8 mouse cellular contexts compared by ENCODE assay signal in genomic region chr9:54586199-54587061, GRCm38 (mm10). TPM values are rescaled to one million over a fixed set of nuclear protein-coding genes. Genes with fewer than 3 reads are reported as not detected.
DNase-seq lines count a peak whose midpoint lies in the region; ATAC-seq and TF ChIP-seq lines count a peak whose summit lies in the region.

Gene Idh3a (plus strand): TSS chr9:54586334.

- peak within 1 kb of the TSS; percentile 91 for H3K9ac ChIP-seq in forebrain, postnatal 0 days
- H3K9ac ChIP-seq in lung, embryonic 15.5 days = peak within 1 kb of the TSS; percentile 72

- under 1% methylated on average over 58 of the region's 73 CpGs for WGBS in forebrain, postnatal 0 days
- 0% methylated on average over 63 of the region's 73 CpGs for WGBS in lung, embryonic 15.5 days

- H3K4me3 ChIP-seq in G1E (ENCODE audit: low read depth, low read length) = peak within 1 kb of the TSS; percentile 100
- H3K4me3 ChIP-seq in forebrain, postnatal 0 days (ENCODE audit: low read depth, low read length) = peak within 1 kb of the TSS; percentile 94
- peak within 1 kb of the TSS; percentile 69 for H3K4me3 ChIP-seq in lung, embryonic 15.5 days

- peak within 1 kb of the TSS; percentile 97 for H3K4me2 ChIP-seq in forebrain, postnatal 0 days (ENCODE audit: low read depth)
- H3K4me2 ChIP-seq in lung, embryonic 15.5 days = peak within 1 kb of the TSS; percentile 91

- H3K27ac ChIP-seq in forebrain, postnatal 0 days (ENCODE audit: low read depth, low read length) = peak within 1 kb of the TSS; percentile 73
- H3K27ac ChIP-seq in lung, embryonic 15.5 days = no peak within 1 kb of the TSS

- no peaks in the 10 kb centered on the region for H3K27me3 ChIP-seq in G1E (ENCODE audit: insufficient read depth, low read length)
- no peaks in the 10 kb centered on the region for H3K27me3 ChIP-seq in forebrain, postnatal 0 days (ENCODE audit: insufficient read depth, low read length)
- no peaks in the 10 kb centered on the region for H3K27me3 ChIP-seq in lung, embryonic 15.5 days

- H3K4me1 ChIP-seq in G1E (ENCODE audit: insufficient read depth, low read depth, low read length) = peaks cover 37% of the 10 kb centered on the region
- H3K4me1 ChIP-seq in forebrain, postnatal 0 days (ENCODE audit: insufficient read depth) = peaks cover 14% of the 10 kb centered on the region
- H3K4me1 ChIP-seq in lung, embryonic 15.5 days = peaks cover 10% of the 10 kb centered on the region

- peak; percentile 98 for DNase-seq in G1E (ENCODE audit: low spot score)
- DNase-seq in cerebellum, adult 18-20 months = peak; percentile 94 to 97
- peak; percentile 98 for DNase-seq in forebrain, postnatal 0 days
- peak; percentile 100 for DNase-seq in heart, postnatal 4 days
- DNase-seq in layer of hippocampus, adult 8-10 months (ENCODE audit: low spot score in 2 of 2) = peak; percentile 96 to 97
- peak; percentile 97 for DNase-seq in ovary, adult 18-20 months (ENCODE audit: low spot score)
- DNase-seq in thymus, postnatal 0 days (ENCODE audit: low spot score) = peak; percentile 97

- peaks cover 30% of the 10 kb centered on the region for H3K36me3 ChIP-seq in G1E (replicated peaks)
- H3K36me3 ChIP-seq in forebrain, postnatal 0 days (ENCODE audit: insufficient read depth) = no peaks in the 10 kb centered on the region; the same call in none of the 2 replicates
- H3K36me3 ChIP-seq in lung, embryonic 15.5 days = peaks cover 5% of the 10 kb centered on the region

- H3K9me3 ChIP-seq in G1E (replicated peaks) = peaks cover 6% of the 10 kb centered on the region
- no peaks in the 10 kb centered on the region for H3K9me3 ChIP-seq in forebrain, postnatal 0 days (ENCODE audit: low read length)
- no peaks in the 10 kb centered on the region for H3K9me3 ChIP-seq in lung, embryonic 15.5 days

- no peak for TF ChIP-seq CTCF in G1E (IDR thresholded peaks at IDR 0.05; ENCODE audit: low read depth, low read length)
- TF ChIP-seq CTCF in forebrain, postnatal 0 days (IDR thresholded peaks at IDR 0.05; ENCODE audit: low read depth) = no peak

- peak; percentile 97 for ATAC-seq in G1E (ENCODE audit: extremely low read depth, insufficient number of reproducible peaks, low FRiP score, poor library complexity, severe bottlenecking)
- ATAC-seq in forebrain, postnatal 0 days = peak; percentile 100
- peak; percentile 100 for ATAC-seq in lung, embryonic 15.5 days (ENCODE audit: borderline replicate concordance, extremely low read depth, low FRiP score, low TSS enrichment)

RNA-seq across cellular contexts. Expression of gene Idh3a, which starts in this region (rescaled TPM):
- 76.3 and 79.5 TPM in 2 replicates for total RNA-seq in G1E (2014; fragmentation: Nextera tagmentation)
- 60.8 and 71.5 TPM in 2 replicates for total RNA-seq in G1E (2017)
- polyA plus RNA-seq in G1E (2012) = 20.3 and 21.7 TPM in 2 replicates
- total RNA-seq in forebrain, postnatal 0 days (2014; rRNA removed) = 94.6 and 100 TPM in 2 replicates
- 171 and 183 TPM in 2 replicates for polyA plus RNA-seq in forebrain, postnatal 0 days (2015; fragmentation: Nextera tagmentation; extraction: Ambion mirVana)
- total RNA-seq in heart, postnatal 4 days (2021) = 100 to 1,000 TPM; 502 TPM
- total RNA-seq in layer of hippocampus, adult 8-10 months (2022) = 100 to 1,000 TPM; 161 to 184 (median 169) TPM
- 105 and 109 TPM in 2 replicates for polyA plus RNA-seq in lung, embryonic 15.5 days (2015; fragmentation: Nextera tagmentation; extraction: Ambion mirVana)
- 145 and 149 TPM in 2 replicates for polyA plus RNA-seq in thymus, postnatal 0 days (2015; fragmentation: Nextera tagmentation; extraction: Ambion mirVana)
